Mouse (Mus musculus) heart, postnatal 14 days (tissue): ENCODE data around the gene 3110040N11Rik. TPM values are rescaled to one million over a fixed set of nuclear protein-coding genes. Genes with fewer than 3 reads are reported as not detected.
A peak's percentile ranks its signal among the peaks of the same experiment; 100 is the strongest.

Source experiments
- DNase-seq, 2 experiments: peaks; one replicate each; pipeline ENCODE4 v3.0.0; 2021 to 2022
- intact Hi-C: fragments of 180-260 bp; cut with DNase I; formaldehyde crosslinking; loops from one replicate; pipeline ENCODE4 v1.15.1; 2025
- total RNA-seq, 2 experiments: library from RNA; stranded (reverse); gene quantifications; 2 replicates each; pipeline ENCODE4 v1.2.3; 2021

Gene 3110040N11Rik
- total RNA-seq, 2 experiments from 2014 or later = 22.5 to 23.1 TPM

DNA sequence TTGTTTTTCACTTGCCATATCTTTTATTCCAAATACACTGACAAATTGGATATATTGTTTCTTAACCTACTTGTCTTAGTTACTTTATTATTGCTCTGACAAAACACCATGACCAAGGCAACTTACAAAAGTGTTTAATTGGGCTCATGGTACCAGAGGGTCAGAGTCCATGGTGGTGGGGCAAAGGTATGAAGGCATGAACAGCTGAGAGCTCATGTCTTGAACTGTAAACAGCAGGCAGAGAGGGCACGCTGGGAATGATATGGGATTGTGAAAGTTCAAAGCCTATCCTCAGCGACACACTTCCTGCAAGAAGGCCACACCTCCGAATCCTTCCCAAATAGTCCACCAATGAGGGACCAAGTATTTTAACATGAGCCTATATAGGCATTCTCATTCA, 41.3 kb downstream of the 3110040N11Rik start:
- intact Hi-C loops = loop anchor here (10.0 kb wide), 2 partner anchors 143 to 273 kb away; no protein-coding TSS in a partner anchor
- DNase-seq = no peak

DNA sequence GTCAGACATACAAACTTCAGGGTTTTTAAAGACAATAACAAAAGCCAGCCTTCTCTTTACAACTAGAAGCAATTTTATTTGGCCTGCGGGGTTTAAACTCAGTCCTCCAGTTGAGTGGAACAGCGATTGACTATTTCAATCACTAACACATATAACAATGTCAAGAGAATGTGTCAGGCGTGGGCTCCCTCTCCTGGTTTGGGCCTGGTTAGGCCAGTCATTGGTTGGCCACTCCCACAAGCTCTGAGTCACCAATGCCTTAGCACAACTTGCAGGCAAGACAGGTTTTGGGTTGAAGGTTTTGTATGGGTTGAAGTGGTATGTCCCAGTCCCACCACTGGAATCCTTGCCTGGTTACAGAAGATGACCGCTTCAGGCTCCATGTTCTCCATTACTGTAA, 45.1 kb downstream of the 3110040N11Rik start:
- DNase-seq = peak; percentile 22 to 51
- intact Hi-C loops = loop anchor here (10.0 kb wide), 2 partner anchors 139 to 269 kb away; no protein-coding TSS in a partner anchor

DNA sequence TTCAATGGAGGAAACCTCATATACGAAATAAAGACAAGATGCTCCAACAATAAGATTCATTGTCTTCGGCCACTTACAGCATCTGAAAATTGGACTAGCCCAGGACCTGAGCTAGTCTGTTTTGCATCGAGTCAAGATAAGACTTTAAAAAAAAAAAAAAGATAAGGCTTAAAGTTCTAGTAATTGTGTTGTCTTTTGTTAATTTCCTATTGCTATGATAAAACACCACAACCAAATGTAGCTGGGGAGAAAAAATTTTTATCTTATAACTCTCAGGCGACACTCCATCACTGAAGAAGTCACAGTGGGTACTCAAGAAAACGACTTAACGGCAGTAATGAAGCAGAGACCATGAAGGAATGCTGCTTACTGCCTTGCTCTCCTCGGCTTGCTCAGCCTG, 49.3 kb downstream of the 3110040N11Rik start:
- intact Hi-C loops = loop anchor here (10.0 kb wide), 2 partner anchors 135 to 265 kb away; no protein-coding TSS in a partner anchor
- no peak for DNase-seq

GRCm38 (mm10) chr7:81738720-81739385, 50.4 kb downstream of the 3110040N11Rik start:
- no peak for DNase-seq
- intact Hi-C loops = no loop called here

GRCm38 (mm10) chr7:81735300-81736048, 53.8 kb downstream of the 3110040N11Rik start:
- intact Hi-C loops = no loop called here
- no peak for DNase-seq

DNA sequence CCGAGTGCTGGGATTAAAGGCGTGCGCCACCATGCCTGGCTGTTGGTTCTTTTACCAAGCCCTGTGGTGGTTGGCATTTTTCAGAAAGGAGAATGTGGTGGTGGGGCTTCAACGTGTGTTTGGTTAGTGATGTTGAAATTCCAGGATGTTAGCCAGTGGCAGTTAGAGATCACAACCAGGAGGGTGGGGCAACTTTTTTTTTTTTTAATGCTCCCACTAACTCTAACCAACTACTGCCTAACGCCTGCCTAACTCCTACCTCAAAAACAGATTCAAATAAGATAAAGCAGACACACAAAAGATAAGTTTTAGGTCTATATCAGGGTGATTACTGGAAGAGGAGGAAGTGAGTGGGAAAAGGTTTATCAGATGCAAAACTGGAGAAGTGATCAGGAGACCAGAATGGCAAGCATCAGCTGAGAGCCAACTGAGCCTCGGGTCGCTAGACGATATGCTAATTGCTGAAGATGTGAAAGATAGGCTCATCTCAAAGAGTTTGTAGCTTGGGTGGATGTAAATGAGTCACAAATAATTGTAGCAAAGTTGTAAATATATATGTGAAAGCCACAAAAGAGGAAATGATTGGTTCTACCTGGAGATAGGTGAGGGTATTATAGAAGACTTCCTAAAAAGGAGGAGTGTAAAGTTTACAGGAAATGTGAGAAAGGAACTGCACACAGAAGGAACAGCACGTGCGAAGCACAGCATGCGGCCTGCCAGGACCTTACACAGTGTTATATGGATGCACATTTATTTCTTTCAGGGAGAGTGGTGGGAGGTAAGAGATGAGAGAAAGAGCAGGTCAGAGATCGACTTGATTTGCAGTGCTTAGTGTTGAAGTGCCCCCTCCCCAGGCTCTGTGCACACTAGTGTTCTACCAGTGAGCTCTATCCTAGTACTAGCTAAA, 56.8 kb downstream of the 3110040N11Rik start:
- intact Hi-C loops = no loop called here
- no peak for DNase-seq

Other genes with a start within 250 kb of the 3110040N11Rik start
- 100 to 1,000 TPM; 241 to 254 TPM for gene Fsd2, start 222.5 kb downstream of the 3110040N11Rik start, total RNA-seq
- gene Whamm, start 218.2 kb downstream of the 3110040N11Rik start, total RNA-seq = 1 to 10 TPM; 8.6 to 9.1 TPM
- 10 to 100 TPM; 69.7 to 70.8 TPM for gene Homer2, start 82.0 kb downstream of the 3110040N11Rik start, total RNA-seq
- 10 to 100 TPM; 28.8 to 30.3 TPM for gene Ramac, start 26.6 kb downstream of the 3110040N11Rik start, total RNA-seq
- gene Btbd1, start 40.0 kb upstream of the 3110040N11Rik start, total RNA-seq = 100 to 1,000 TPM; 135 TPM
- gene Gm10160, start 66.3 kb upstream of the 3110040N11Rik start, total RNA-seq = not detected
- gene Tm6sf1, start 69.5 kb upstream of the 3110040N11Rik start, total RNA-seq = 10 to 100 TPM; 18.1 to 18.3 TPM
- gene Hdgfl3, start 145.0 kb upstream of the 3110040N11Rik start, total RNA-seq = 1 to 10 TPM; 8.3 to 9.5 TPM
- gene Bnc1, start 202.8 kb upstream of the 3110040N11Rik start, total RNA-seq = 1 to 10 TPM; 1.6 to 2.2 TPM